Mouse (Mus musculus) urinary bladder, adult 2 months (tissue): Measurements from ENCODE around the gene Fyb2. TPM values are rescaled to one million over a fixed set of nuclear protein-coding genes. Genes with fewer than 3 reads are reported as not detected.

Experiments used
- DNase-seq: peaks from one replicate; pipeline ENCODE4 v3.0.0; 2022; ENCODE audit warnings: low spot score
- polyA plus RNA-seq: library from polyadenylated mRNA; depleted of rRNA; stranded (reverse); fragments of >200 nt; gene quantifications from 2 replicates; pipeline ENCODE4 v1.2.3, GENCODE M21; 2012; rRNA removed

Gene Fyb2
- polyA plus RNA-seq, 1 experiment, result 0.76 TPM

DNA sequence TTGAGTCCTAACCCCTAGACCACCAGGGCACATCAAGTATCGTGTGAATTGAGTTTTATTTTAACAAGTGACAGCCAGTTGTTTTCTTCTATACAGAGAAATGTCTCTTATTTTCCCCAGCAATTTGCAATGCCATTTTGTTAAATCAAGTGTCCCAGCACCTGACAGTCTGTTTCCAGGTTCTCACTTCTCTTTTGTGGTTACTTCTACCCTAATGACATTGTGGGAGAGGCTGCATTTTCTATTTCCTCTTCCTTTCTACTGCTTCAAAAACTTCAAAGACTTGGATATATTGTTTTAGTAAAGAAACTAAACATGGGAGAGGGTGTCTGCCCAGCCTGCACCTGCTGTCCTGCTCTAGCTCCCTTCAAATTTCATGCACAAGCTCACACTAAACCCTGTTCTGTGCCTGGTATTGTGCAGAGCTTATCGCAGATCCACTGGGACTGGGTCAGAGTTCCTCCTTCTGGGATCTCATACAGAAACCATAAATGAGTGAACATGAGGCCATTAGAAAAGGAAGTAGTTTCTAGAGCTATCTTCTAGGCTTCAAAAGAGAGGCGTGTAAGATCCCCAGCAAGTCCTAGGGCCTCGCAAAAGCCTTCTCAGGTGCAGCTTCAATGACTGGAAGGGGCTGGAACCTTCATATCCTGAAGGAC, 94.2 kb downstream of the Fyb2 start:
- DNase-seq, result no peak

- DNase-seq, result no peak
Measured at GRCm38 (mm10) chr4:105013718-105014117, 100.5 kb downstream of the Fyb2 start.

DNA sequence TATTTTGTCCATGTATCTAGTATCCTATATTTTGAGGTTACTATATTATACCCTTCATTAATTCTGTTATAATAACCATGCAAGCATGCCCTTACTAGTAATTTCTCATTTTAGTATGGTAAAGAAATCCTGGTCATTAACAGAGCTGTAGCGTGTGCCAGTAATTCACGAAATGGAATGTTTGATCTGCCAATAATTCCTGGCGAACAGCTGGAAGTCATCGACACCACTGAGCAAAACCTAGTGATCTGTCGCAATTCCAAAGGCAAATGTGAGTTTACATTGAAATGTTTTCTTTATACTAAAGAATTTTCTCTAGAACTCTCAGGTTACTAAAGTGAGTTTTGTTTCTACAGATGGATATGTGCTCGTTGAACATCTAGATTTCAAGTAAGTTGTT, 102.2 kb downstream of the Fyb2 start:
- no peak for DNase-seq

- no peak for DNase-seq
Measured at GRCm38 (mm10) chr4:105016006-105016613, 102.9 kb downstream of the Fyb2 start.

- no peak for DNase-seq
Measured at GRCm38 (mm10) chr4:105027278-105027677, 114.0 kb downstream of the Fyb2 start.

DNA sequence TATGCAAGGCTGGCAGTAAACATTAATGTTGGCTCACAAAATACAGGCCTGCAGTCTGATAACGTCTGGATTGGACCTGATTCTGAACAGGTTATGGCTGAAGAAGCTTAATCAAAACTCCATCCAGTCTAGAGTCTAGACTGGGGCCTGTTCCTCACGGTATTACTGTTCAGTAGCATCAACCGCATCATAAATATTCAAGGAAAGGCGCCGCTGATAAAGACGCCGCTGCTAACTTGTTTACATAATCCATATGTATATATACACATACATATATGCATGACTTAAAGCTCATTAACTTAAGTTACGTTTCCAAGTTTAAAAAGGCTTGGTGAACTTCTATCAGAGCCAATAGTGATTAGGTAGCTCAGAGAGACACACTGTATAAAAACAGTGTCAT, 117.8 kb downstream of the Fyb2 start:
- no peak for DNase-seq

GRCm38 (mm10) chr4:105033153-105033552, 119.9 kb downstream of the Fyb2 start:
- no peak for DNase-seq

GRCm38 (mm10) chr4:105034259-105034658, 121.0 kb downstream of the Fyb2 start:
- DNase-seq, result no peak

- DNase-seq, result no peak
Measured at GRCm38 (mm10) chr4:105050041-105050440, 136.8 kb downstream of the Fyb2 start.

- no peak for DNase-seq
Measured at GRCm38 (mm10) chr4:105051291-105051690, 138.0 kb downstream of the Fyb2 start.

Other genes starting within 250 kb of the Fyb2 start
- gene C8b, start 147.1 kb upstream of the Fyb2 start, polyA plus RNA-seq, result 0.04 TPM in 1 of 2 replicates, not detected in the other
- not detected in 2 replicates for gene Gm17662, start 56.1 kb upstream of the Fyb2 start, polyA plus RNA-seq
- not detected in 2 replicates for gene C8a, start 37.1 kb upstream of the Fyb2 start, polyA plus RNA-seq
- 18.4 and 21.2 TPM in 2 replicates for gene Prkaa2, start 196.4 kb downstream of the Fyb2 start, polyA plus RNA-seq
- 165 and 174 TPM in 2 replicates for gene Plpp3, start 243.9 kb downstream of the Fyb2 start, polyA plus RNA-seq